Mouse (Mus musculus) myocyte (in vitro differentiated cells): ENCODE measurements around the gene Ticam1.
A peak's percentile ranks its signal among the peaks of the same experiment; 100 is the strongest.

ENCODE experiments used
- CEBPB ChIP-seq: IDR thresholded peaks from 2 replicates; pipeline ENCODE4 v1.6.1; 2011; ENCODE audit warnings: mild to moderate bottlenecking, moderate library complexity; ENCODE audit not compliant: poor library complexity, insufficient read depth, severe bottlenecking
- MAX ChIP-seq: IDR thresholded peaks from one replicate; pipeline ENCODE4 v1.6.1; 2011; ENCODE audit warnings: low read depth, mild to moderate bottlenecking, control low read depth
- MYOD1 ChIP-seq, 3 experiments: IDR thresholded peaks; one replicate each; pipeline ENCODE4 v1.6.1; 2011; ENCODE audit warnings: control low read depth in 2 of 3, low read depth in 2 of 3, mild to moderate bottlenecking in 2 of 3, moderate library complexity in 1 of 3; ENCODE audit not compliant: insufficient read length in 2 of 3, control insufficient read depth in 1 of 3
- POLR2A ChIP-seq: IDR thresholded peaks from one replicate; pipeline ENCODE4 v1.6.1; 2011; ENCODE audit warnings: low read depth, mild to moderate bottlenecking, control low read depth, moderate library complexity; ENCODE audit not compliant: insufficient read length
- USF1 ChIP-seq: IDR thresholded peaks from one replicate; pipeline ENCODE4 v1.6.1; 2011; ENCODE audit warnings: low read depth, mild to moderate bottlenecking, control low read depth, moderate library complexity

DNA sequence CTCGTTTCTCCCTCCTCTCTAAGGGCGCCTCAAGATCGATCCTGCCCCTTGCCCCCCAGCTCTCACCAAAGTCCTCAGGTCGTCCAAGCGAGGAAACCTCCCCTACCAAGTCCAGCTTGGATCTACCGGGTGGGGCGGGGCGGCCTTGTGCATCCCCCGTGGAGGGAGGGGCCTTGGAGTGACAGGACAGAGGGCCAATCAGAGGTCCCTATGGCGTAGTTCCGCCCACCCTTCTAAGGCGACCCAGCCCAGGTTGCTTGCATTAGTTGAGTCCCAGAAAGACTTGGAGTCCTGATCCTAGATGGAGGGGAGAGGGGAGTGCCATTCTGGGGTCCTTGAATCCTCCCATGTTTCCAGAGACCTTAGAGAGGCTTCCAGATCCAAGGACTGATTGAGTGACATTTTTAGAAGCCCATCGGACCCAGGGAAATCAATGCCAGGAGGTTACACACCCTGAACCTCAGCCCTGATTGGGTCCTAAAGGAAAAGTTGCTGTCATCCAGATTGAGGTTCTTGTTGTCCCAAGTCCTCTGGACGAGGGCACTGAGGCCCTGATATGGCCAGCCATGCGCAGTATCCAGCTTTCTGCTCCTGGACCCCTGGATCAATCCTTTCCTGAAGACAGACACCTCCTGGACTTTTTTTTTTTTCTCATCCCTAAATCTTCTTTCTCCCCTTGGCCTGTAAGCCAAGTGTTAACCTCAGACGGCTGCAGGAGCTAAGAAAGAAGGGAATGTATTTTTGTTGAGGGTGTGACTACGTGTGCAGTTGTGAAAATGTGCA is 14.0 kb upstream of the Ticam1 start:
- TF ChIP-seq POLR2A (peak; percentile 75), CEBPB (no peak), MAX (no peak), MYOD1 (IDR thresholded peaks at IDR 0.05; ENCODE audit: control insufficient read depth in 1 of 3, insufficient read length in 2 of 3, low read depth in 2 of 3) (no peak), USF1 (no peak)
